Mouse (Mus musculus): ENCODE data around the gene Trib2. TPM values are rescaled to one million over a fixed set of nuclear protein-coding genes. Genes with fewer than 3 reads are reported as not detected.

Gene Trib2
- polyA plus RNA-seq, 1 experiment from 2014 or later, result 51.7 TPM

GRCm38 (mm10) chr12:15813133-15813818 is 3.4 kb downstream of the Trib2 start:
- peak overlapping the region; percentile 76 for H3K4me2 ChIP-seq
- peaks cover 35% of the 10 kb centered on the region for H3K4me1 ChIP-seq
- 17% methylated on average over 12 of the region's 12 CpGs for WGBS
- no peak overlapping the region for H3K9ac ChIP-seq
- ATAC-seq (ENCODE audit: insufficient number of reproducible peaks, low FRiP score, low TSS enrichment, low read depth), result no peak
- no peaks in the 10 kb centered on the region for H3K27me3 ChIP-seq
- H3K4me3 ChIP-seq, result peak overlapping the region; percentile 69
- no peaks in the 10 kb centered on the region for H3K9me3 ChIP-seq
- peaks cover 10% of the 10 kb centered on the region for H3K36me3 ChIP-seq
- peak overlapping the region; percentile 94 for H3K27ac ChIP-seq

- ATAC-seq (ENCODE audit: insufficient number of reproducible peaks, low FRiP score, low TSS enrichment, low read depth), result no peak
- WGBS, result 15% methylated on average over 6 of the region's 6 CpGs
- peak overlapping the region; percentile 69 for H3K4me3 ChIP-seq
- peak overlapping the region; percentile 14; the same call in 1 of the 2 replicates for H3K9ac ChIP-seq
- H3K4me1 ChIP-seq, result peaks cover 38% of the 10 kb centered on the region
- no peaks in the 10 kb centered on the region for H3K27me3 ChIP-seq
- H3K9me3 ChIP-seq, result no peaks in the 10 kb centered on the region
- no peak overlapping the region; the same call in 1 of the 2 replicates for H3K27ac ChIP-seq
- H3K36me3 ChIP-seq, result peaks cover 16% of the 10 kb centered on the region
- H3K4me2 ChIP-seq, result peak overlapping the region; percentile 76
Observed at GRCm38 (mm10) chr12:15812139-15812962, 4.4 kb downstream of the Trib2 start.

- Histone ChIP-seq H3K9ac (0 out of 2 replicates have a peak overlapping the region, but pooled peaks have one; percentile 26), H3K9me3 (no peaks in the 10 kb centered on the region), H3K27ac (no peak overlapping the region), H3K4me2 (peak overlapping the region; percentile 76), H3K36me3 (peaks cover 21% of the 10 kb centered on the region), H3K27me3 (no peaks in the 10 kb centered on the region), H3K4me3 (peak overlapping the region; percentile 69), H3K4me1 (peaks cover 33% of the 10 kb centered on the region)
- no peak for ATAC-seq (ENCODE audit: insufficient number of reproducible peaks, low FRiP score, low TSS enrichment, low read depth)
- 25% methylated on average over 4 of the region's 4 CpGs for WGBS
Observed at GRCm38 (mm10) chr12:15811682-15812081, 5.0 kb downstream of the Trib2 start.

- ATAC-seq (ENCODE audit: insufficient number of reproducible peaks, low FRiP score, low TSS enrichment, low read depth), result no peak
- Histone ChIP-seq H3K4me3 (peak overlapping the region; percentile 69; the same call in 1 of the 2 replicates), H3K9ac (no peak overlapping the region), H3K36me3 (peaks cover 26% of the 10 kb centered on the region), H3K27ac (no peak overlapping the region), H3K27me3 (no peaks in the 10 kb centered on the region), H3K4me2 (peak overlapping the region; percentile 76), H3K4me1 (peaks cover 33% of the 10 kb centered on the region), H3K9me3 (no peaks in the 10 kb centered on the region)
- WGBS, result 44% methylated on average over 7 of the region's 7 CpGs
Observed at GRCm38 (mm10) chr12:15810926-15811325, 5.8 kb downstream of the Trib2 start.

- Histone ChIP-seq H3K4me3 (no peak overlapping the region), H3K9ac (no peak overlapping the region), H3K4me2 (no peak overlapping the region), H3K36me3 (peaks cover 38% of the 10 kb centered on the region), H3K27ac (no peak overlapping the region), H3K4me1 (peaks cover 40% of the 10 kb centered on the region), H3K9me3 (no peaks in the 10 kb centered on the region), H3K27me3 (no peaks in the 10 kb centered on the region)
- WGBS, result 73% methylated on average over 7 of the region's 7 CpGs
- no peak for ATAC-seq (ENCODE audit: insufficient number of reproducible peaks, low FRiP score, low TSS enrichment, low read depth)
Observed at GRCm38 (mm10) chr12:15809657-15810056, 7.1 kb downstream of the Trib2 start.

- H3K4me3 ChIP-seq, result no peak overlapping the region
- no peak overlapping the region for H3K27ac ChIP-seq
- peaks cover 42% of the 10 kb centered on the region for H3K36me3 ChIP-seq
- ATAC-seq (ENCODE audit: insufficient number of reproducible peaks, low FRiP score, low TSS enrichment, low read depth), result no peak
- peaks cover 42% of the 10 kb centered on the region for H3K4me1 ChIP-seq
- WGBS, result 86% methylated on average over 4 of the region's 4 CpGs
- H3K27me3 ChIP-seq, result no peaks in the 10 kb centered on the region
- no peak overlapping the region for H3K9ac ChIP-seq
- H3K4me2 ChIP-seq, result no peak overlapping the region
- no peaks in the 10 kb centered on the region for H3K9me3 ChIP-seq
Observed at GRCm38 (mm10) chr12:15809249-15809648, 7.5 kb downstream of the Trib2 start.

GRCm38 (mm10) chr12:15808186-15808800 is 8.4 kb downstream of the Trib2 start:
- Histone ChIP-seq H3K36me3 (peaks cover 47% of the 10 kb centered on the region), H3K9me3 (no peaks in the 10 kb centered on the region), H3K4me3 (no peak overlapping the region), H3K27me3 (no peaks in the 10 kb centered on the region), H3K4me2 (no peak overlapping the region), H3K4me1 (peaks cover 45% of the 10 kb centered on the region), H3K9ac (no peak overlapping the region), H3K27ac (no peak overlapping the region)
- WGBS, result 91% methylated on average over 5 of the region's 5 CpGs
- no peak for ATAC-seq (ENCODE audit: insufficient number of reproducible peaks, low FRiP score, low TSS enrichment, low read depth)

- Histone ChIP-seq H3K27me3 (no peaks in the 10 kb centered on the region), H3K4me3 (no peak overlapping the region), H3K27ac (no peak overlapping the region), H3K4me2 (no peak overlapping the region), H3K9me3 (no peaks in the 10 kb centered on the region), H3K4me1 (peaks cover 39% of the 10 kb centered on the region), H3K9ac (no peak overlapping the region), H3K36me3 (peaks cover 71% of the 10 kb centered on the region)
- no peak for ATAC-seq (ENCODE audit: insufficient number of reproducible peaks, low FRiP score, low TSS enrichment, low read depth)
- 56% methylated on average over 1 of the region's 1 CpGs for WGBS
Observed at GRCm38 (mm10) chr12:15804931-15805331, 11.8 kb downstream of the Trib2 start.

GRCm38 (mm10) chr12:15803936-15804438 is 12.7 kb downstream of the Trib2 start:
- H3K36me3 ChIP-seq, result peaks cover 73% of the 10 kb centered on the region

GRCm38 (mm10) chr12:15801571-15801930 is 15.2 kb downstream of the Trib2 start:
- Histone ChIP-seq H3K9me3 (no peaks in the 10 kb centered on the region), H3K4me2 (no peak overlapping the region), H3K27ac (no peak overlapping the region), H3K36me3 (peaks cover 78% of the 10 kb centered on the region), H3K27me3 (no peaks in the 10 kb centered on the region), H3K4me1 (peaks cover 24% of the 10 kb centered on the region), H3K9ac (no peak overlapping the region), H3K4me3 (no peak overlapping the region)
- 83% methylated on average over 4 of the region's 4 CpGs for WGBS
- ATAC-seq (ENCODE audit: insufficient number of reproducible peaks, low FRiP score, low TSS enrichment, low read depth), result no peak

More at GRCm38 (mm10) chr12:15803936-15804438, 12.7 kb downstream of the Trib2 start:
- H3K4me2 ChIP-seq, result no peak overlapping the region
- H3K27me3 ChIP-seq, result no peaks in the 10 kb centered on the region
- no peak overlapping the region for H3K9ac ChIP-seq
- WGBS, result 85% methylated on average over 5 of the region's 5 CpGs
- no peak for ATAC-seq (ENCODE audit: insufficient number of reproducible peaks, low FRiP score, low TSS enrichment, low read depth)
- peaks cover 32% of the 10 kb centered on the region for H3K4me1 ChIP-seq
- H3K27ac ChIP-seq, result no peak overlapping the region
- H3K4me3 ChIP-seq, result no peak overlapping the region
- H3K9me3 ChIP-seq, result no peaks in the 10 kb centered on the region

- Histone ChIP-seq H3K27ac (no peak overlapping the region), H3K36me3 (peaks cover 80% of the 10 kb centered on the region), H3K4me2 (no peak overlapping the region), H3K9ac (no peak overlapping the region), H3K27me3 (no peaks in the 10 kb centered on the region), H3K4me3 (no peak overlapping the region), H3K4me1 (peaks cover 24% of the 10 kb centered on the region), H3K9me3 (no peaks in the 10 kb centered on the region)
- no peak for ATAC-seq (ENCODE audit: insufficient number of reproducible peaks, low FRiP score, low TSS enrichment, low read depth)
- 52% methylated on average over 9 of the region's 9 CpGs for WGBS
Observed at GRCm38 (mm10) chr12:15800914-15801570, 15.7 kb downstream of the Trib2 start.

All from limb, embryonic 15.5 days (tissue).